Mouse (Mus musculus): ENCODE measurements around the gene Rtl4. TPM values are rescaled to one million over a fixed set of nuclear protein-coding genes. Genes with fewer than 3 reads are reported as not detected.

Gene Rtl4
- total RNA-seq (2021) = 1 to 10 TPM; 1.6 to 2.9 TPM
- 0.27 TPM in 2 replicates for polyA plus RNA-seq (2012; rRNA removed)
- long read RNA-seq, partial matches to known transcripts = 0 of 1 reads
- long read RNA-seq, other reads (novel, unspliced or antisense) = 1 of 1 reads

- no peak for DNase-seq
These were observed at the start of gene Rtl4 for GRCm38 (mm10) chrX:144688207-144689118. TSS of gene Rtl4 (plus strand) at chrX:144688907.

DNA sequence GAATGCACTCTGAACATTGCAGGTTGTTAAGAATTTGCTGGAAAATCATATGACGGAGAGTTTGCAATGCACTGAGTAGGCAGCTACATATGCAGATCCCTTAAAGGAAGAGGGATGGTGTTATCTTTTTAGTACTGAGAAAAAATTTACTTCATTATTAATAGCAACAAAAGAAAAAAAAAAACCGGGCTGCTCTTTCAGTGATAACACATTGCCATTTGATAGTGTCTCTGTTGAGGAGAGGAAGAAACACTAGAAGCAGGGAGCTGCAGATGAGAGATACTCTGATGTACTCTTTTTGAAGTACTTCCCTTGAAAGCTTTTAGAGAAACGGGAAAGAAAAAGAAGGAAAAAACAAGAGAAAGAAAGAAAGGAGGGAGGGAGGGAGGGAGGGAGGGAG, 44.0 kb upstream of the Rtl4 start:
- no peak for DNase-seq

GRCm38 (mm10) chrX:144645394-144645793, 43.3 kb upstream of the Rtl4 start:
- DNase-seq = no peak

GRCm38 (mm10) chrX:144652196-144652595, 36.5 kb upstream of the Rtl4 start:
- DNase-seq = no peak

DNA sequence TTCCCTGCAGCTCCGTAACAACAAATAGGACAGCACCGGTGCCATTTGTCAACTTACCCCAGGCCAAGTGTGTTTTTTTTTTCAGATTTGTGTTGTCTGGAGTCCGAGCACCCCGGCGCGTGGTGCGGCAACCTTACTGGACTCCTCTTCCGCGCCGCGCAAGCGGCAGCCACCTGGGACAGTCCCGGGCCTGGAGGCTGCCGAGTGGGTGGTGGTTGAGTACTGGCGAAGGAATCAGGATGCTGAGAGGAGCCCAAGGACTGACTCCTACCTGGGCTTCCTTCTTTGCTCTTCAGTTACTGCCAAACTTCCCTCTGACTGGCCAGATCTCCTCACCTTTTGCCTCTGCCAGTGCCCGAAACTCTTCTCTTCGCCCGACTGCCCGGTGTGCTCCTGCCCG, 965 bp upstream of the Rtl4 start:
- no peak for DNase-seq

DNA sequence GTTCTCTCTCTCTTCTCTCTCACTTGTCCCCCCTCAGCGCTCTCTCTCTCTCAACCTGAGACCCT, 733 bp upstream of the Rtl4 start, which contains the start of gene Trpc5:
Trpc5 (minus strand) TSS at position 39 of the 65 bp plus-strand sequence.
- no peak for DNase-seq

DNA sequence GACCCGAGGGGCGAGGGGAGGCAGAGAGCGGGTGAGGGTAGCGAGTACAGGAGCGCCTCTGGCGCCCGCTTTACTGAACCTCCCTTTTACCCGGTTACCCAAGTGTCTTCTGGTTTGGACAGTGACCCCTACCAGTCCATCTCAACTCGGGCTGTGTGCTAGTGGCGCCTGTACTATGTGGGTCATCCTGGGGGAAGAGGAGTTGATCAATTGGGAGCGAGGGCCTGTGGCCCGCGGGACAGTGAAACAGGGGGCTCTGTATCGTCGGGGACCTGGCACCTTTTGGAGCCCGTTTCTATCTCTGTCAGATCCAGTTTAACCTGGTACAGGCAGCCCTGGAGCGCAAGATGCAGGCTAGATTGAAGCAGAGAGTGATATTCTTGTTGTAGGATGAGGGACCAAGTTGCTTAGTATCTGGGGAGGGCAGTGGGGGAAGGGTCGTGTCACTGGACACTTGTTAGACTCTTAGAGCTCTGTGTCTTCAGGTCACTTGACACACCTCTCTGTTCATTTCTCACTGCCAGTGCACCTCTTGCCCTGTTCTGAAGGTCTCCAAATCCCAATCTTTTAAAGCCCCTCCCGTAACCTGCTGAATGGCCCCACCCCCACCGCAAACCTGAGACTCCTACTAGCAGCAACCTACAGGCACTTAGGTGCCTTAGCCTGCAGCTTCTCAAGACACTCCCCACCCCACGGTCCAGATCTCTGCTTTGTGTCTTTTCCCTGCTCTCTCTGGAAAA, 582 bp downstream of the Rtl4 start:
- no peak for DNase-seq

DNA sequence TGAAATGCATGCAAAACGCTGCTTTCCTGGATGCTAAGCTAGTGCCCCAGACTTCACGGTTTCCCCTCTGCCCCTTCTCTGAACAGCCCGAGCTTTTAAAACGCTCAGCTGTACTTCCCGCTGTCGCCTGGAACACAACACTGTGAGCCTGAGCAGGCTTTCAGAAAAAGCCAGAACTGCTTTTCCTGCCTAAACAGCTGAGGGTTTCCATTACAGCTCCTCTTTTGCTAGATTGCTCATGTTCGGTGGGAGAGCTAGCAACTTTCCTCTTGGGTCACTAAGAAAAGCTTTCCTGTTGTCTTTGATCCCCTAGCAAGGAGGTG, 1.1 kb downstream of the Rtl4 start:
- no peak for DNase-seq

DNA sequence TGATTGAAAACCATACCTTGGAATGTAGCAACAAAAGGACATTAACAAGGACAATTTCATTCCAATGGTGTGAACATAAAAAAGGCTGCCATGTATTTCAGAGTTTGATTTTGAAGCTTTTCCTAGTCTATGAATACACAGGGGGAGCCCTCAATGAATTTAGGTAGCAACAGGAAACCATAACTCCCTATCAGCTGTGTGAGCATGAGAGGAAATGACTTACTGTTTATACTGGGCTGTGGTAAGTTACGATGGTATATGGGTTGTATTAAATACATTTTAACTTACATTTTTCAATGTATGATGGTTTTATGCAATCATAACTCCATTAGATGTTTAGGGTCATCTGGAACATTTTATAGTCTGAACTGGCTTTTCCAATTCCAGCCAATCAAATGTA, 27.6 kb downstream of the Rtl4 start:
- DNase-seq = no peak

GRCm38 (mm10) chrX:144747528-144748049, 58.9 kb downstream of the Rtl4 start:
- DNase-seq = no peak

DNA sequence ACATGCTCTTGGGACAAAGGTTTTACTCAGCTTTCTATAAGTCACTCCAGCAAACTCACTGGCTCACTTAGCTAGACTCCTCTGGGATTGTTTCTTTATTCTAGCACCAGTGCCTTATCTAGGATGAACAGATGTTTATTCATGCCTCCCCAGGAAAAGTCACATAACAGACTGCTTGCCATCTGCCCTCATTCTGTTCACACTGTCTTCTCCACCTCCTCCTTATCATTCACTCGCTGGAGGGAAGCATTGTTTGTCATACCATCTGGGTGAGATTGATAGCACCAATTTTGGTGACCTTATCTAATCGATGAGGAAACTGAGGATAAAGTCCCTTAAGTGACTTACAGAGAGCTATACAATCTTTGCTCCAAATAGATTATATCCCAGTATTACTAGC, 298.3 kb downstream of the Rtl4 start:
- no peak for DNase-seq

DNA sequence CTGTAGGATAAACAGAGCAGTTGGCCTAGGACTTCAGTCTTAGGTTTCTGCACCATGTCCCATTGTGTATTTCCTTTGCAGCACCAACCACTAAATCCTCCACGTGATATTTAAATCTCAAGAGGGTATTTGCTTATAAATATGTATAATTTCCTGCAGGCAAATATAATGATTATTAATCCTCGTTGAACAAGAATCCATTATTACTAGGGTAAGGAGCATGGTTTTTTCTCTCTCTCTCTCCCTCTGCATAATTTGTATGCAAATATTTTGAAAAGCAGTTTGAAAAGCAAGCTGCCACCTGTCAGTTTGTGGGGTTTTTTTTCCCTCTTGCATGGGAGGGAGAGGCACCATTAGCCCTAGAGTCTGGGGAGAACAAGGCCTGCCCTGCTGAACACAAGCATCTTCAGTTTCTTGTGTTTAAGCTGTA, 376.8 kb downstream of the Rtl4 start:
- DNase-seq = no peak

GRCm38 (mm10) chrX:145089802-145090201, 401.1 kb downstream of the Rtl4 start:
- DNase-seq = peak; percentile 2

DNA sequence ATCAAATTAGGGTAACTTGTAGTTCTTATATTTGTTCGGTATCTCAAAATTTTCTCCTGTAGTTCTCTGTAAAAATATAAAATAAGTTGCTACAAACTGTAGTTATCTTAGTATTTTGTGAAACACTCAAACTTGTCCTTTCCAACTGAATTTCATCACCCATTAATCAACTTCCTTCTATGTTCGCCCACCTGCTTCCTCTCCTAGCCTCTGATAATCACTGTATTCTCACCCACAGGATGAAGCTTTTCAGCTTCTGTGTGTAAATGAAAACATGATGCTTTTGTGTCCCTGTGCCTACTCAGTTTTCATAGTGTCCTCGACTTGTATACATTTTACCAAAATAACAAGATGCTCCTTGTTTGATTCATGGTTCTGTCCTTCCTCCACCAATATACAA, 401.7 kb downstream of the Rtl4 start:
- no peak for DNase-seq

DNA sequence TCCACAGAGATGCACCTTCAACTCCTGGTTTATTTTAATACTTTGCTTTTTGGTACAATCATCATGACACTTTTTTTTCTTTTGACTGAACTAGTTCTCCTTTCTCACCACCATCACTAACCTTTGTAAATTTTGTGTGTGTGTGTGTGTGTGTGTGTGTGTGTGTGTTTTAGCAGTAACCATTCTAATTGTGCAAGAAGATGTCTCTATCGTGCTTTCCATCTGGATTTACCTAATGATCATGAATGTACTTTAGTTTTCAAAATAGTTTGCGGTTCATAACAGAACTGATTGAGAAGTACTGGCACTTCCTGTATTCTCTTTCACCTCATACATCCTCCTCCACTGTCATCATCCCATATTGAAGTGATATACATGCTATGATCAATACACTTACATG, 402.3 kb downstream of the Rtl4 start:
- DNase-seq = no peak

Small RNAs within 50 kb of the gene (microRNA-seq; reads per million reads assigned to microRNA genes)
- gene Mir3472 = 0 reads per million in 2 experiments

Other genes starting within 250 kb of the Rtl4 start
- not detected for gene Trpc5os, start 232.3 kb upstream of the Rtl4 start, total RNA-seq (2021)
- not detected in 2 replicates for gene Trpc5os, start 232.3 kb upstream of the Rtl4 start, polyA plus RNA-seq (2012; rRNA removed)
- gene Trpc5, start 727 bp upstream of the Rtl4 start, total RNA-seq (2021) = 1 to 10 TPM; 1.3 to 2.6 TPM
- 0.10 and 0.20 TPM in 2 replicates for gene Trpc5, start 727 bp upstream of the Rtl4 start, polyA plus RNA-seq (2012; rRNA removed)

All from adrenal gland, adult 2 months (tissue).